Mouse (Mus musculus) bone marrow macrophage, adult 2 months (primary cell): ENCODE measurements around the gene Dnajb5.

Experiments used
- CTCF ChIP-seq: IDR thresholded peaks from 2 replicates; pipeline ENCODE4 v1.5.1; 2012; ENCODE audit warnings: low read depth, mild to moderate bottlenecking, low read length, moderate library complexity
- POLR2A ChIP-seq: IDR thresholded peaks from 2 replicates; pipeline ENCODE4 v1.6.1; 2012; ENCODE audit warnings: mild to moderate bottlenecking, low read depth, low read length, borderline replicate concordance

GRCm38 (mm10) chr4:42954297-42954696 is 4.7 kb downstream of the Dnajb5 start:
- TF ChIP-seq CTCF (peak; percentile 91), POLR2A (no peak)
